Mouse (Mus musculus): ENCODE measurements around the gene Ldlrad3.

DNA sequence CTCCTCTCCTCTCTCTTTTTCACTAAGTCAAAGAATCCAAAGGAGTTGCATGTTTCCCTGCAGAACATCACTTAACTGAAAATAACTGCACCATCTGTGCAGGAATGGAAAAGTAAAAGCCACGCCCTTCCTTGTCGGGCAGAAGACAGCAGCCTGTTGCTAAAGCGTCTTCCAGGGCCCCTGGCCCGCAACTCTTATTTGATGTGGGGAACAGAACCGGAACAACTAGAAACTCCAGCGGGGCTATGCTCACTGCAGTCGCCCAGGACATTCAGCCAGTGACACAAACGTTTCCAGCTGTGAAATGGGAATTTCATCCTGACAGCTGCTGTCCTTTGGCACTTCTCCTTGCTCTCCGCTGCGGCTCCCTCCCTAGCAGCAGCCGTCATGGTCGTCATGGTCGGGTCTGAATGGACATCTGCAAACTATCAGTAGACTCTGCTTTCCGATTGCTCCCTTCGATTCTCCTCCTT lies 67.2 kb downstream of the Ldlrad3 start:
- TF ChIP-seq POLR2A (IDR thresholded peaks at IDR 0.05; ENCODE audit: low read depth, low read length) = no peak
- TF ChIP-seq CTCF (IDR thresholded peaks at IDR 0.05; ENCODE audit: extremely low read depth, insufficient read length, insufficient replicate concordance, low read depth, low read length) = no peak
